Mouse (Mus musculus) gastrocnemius, adult 8-10 months (tissue): ENCODE measurements around the gene Krt80. TPM values are rescaled to one million over a fixed set of nuclear protein-coding genes. Genes with fewer than 3 reads are reported as not detected.

Experiments used
- microRNA-seq: library from miRNA; unstranded; fragments of <30 nt; microRNA quantifications from one replicate; pipeline ENCODE4 v1.2.0, GENCODE M21; 2022
- total RNA-seq, 4 experiments: library from RNA; stranded (reverse); gene quantifications; 2 replicates each; pipeline ENCODE4 v1.2.4; 2022

The Krt80 gene
- total RNA-seq, 4 experiments from 2014 or later, result 1.1 to 3.4 (median 2.5) TPM

Small RNA genes within 50 kb of the gene (microRNA-seq; reads per million reads assigned to microRNA genes)
- gene Mir1941, result not detected

Other genes with a start within 250 kb of the Krt80 start
- 1 to 10 TPM; 6.6 to 9.5 (median 7.6) TPM for gene Acvrl1, start 241.6 kb downstream of the Krt80 start, total RNA-seq
- gene Acvr1b, start 196.1 kb downstream of the Krt80 start, total RNA-seq, result 10 to 100 TPM; 33.0 to 44.0 (median 39.4) TPM
- gene Grasp, start 146.0 kb downstream of the Krt80 start, total RNA-seq, result 1 to 10 TPM; 3.0 to 5.4 (median 4.4) TPM
- 100 to 1,000 TPM; 114 to 232 (median 117) TPM for gene Nr4a1, start 115.9 kb downstream of the Krt80 start, total RNA-seq
- 10 to 100 TPM; 28.6 to 35.4 (median 31.8) TPM for gene Atg101, start 85.9 kb downstream of the Krt80 start, total RNA-seq
- gene 6030408B16Rik, start 77.0 kb downstream of the Krt80 start, total RNA-seq, result not detected
- gene Krt7, start 40.9 kb upstream of the Krt80 start, total RNA-seq, result not detected
- not detected for gene Krt87, start 68.6 kb upstream of the Krt80 start, total RNA-seq
- gene Krt88, start 77.6 kb upstream of the Krt80 start, total RNA-seq, result not detected
- not detected for gene Krt81, start 93.6 kb upstream of the Krt80 start, total RNA-seq
- gene Krt86, start 103.3 kb upstream of the Krt80 start, total RNA-seq, result not detected
- gene Krt83, start 121.3 kb upstream of the Krt80 start, total RNA-seq, result not detected
- not detected for gene Gm49425, start 147.1 kb upstream of the Krt80 start, total RNA-seq
- gene Krt84, start 162.7 kb upstream of the Krt80 start, total RNA-seq, result not detected
- gene Krt82, start 180.5 kb upstream of the Krt80 start, total RNA-seq, result not detected
- not detected for gene Krt90, start 192.8 kb upstream of the Krt80 start, total RNA-seq
- gene Krt75, start 203.7 kb upstream of the Krt80 start, total RNA-seq, result not detected